Mouse (Mus musculus) embryo, embryonic 9.5 days (tissue): ENCODE data around the gene Slc8b1.

Experiments used
- DNase-seq: peaks from one replicate; pipeline ENCODE4 v3.0.0-alpha.2; 2017; ENCODE audit errors: extremely low spot score

Slc8b1 gene

GRCm38 (mm10) chr5:120527296-120527964, 16.5 kb downstream of the Slc8b1 start:
- no peak for DNase-seq

- no peak for DNase-seq
These were observed 20.7 kb downstream of the Slc8b1 start for GRCm38 (mm10) chr5:120531631-120532030.

GRCm38 (mm10) chr5:120534071-120534685, 23.2 kb downstream of the Slc8b1 start:
- no peak for DNase-seq

GRCm38 (mm10) chr5:120534686-120535075, 23.7 kb downstream of the Slc8b1 start:
- no peak for DNase-seq

- no peak for DNase-seq
These were observed 25.1 kb downstream of the Slc8b1 start for GRCm38 (mm10) chr5:120536046-120536445.

GRCm38 (mm10) chr5:120536632-120537031, 25.7 kb downstream of the Slc8b1 start:
- no peak for DNase-seq

- no peak for DNase-seq
These were observed 37.4 kb downstream of the Slc8b1 start for GRCm38 (mm10) chr5:120548236-120548850.

- no peak for DNase-seq
These were observed 39.2 kb downstream of the Slc8b1 start for GRCm38 (mm10) chr5:120550137-120550536.

GRCm38 (mm10) chr5:120550673-120551072, 39.7 kb downstream of the Slc8b1 start:
- no peak for DNase-seq

GRCm38 (mm10) chr5:120555871-120556270, 44.9 kb downstream of the Slc8b1 start:
- DNase-seq = no peak

- no peak for DNase-seq
These were observed 47.1 kb downstream of the Slc8b1 start for GRCm38 (mm10) chr5:120558041-120558440.

- DNase-seq = no peak
These were observed 47.8 kb downstream of the Slc8b1 start for GRCm38 (mm10) chr5:120558762-120559161.

- no peak for DNase-seq
These were observed 49.2 kb downstream of the Slc8b1 start for GRCm38 (mm10) chr5:120560129-120560615.

GRCm38 (mm10) chr5:120560616-120561311, 49.8 kb downstream of the Slc8b1 start:
- peak; percentile 66 for DNase-seq

GRCm38 (mm10) chr5:120562956-120563913, 52.3 kb downstream of the Slc8b1 start:
- peak; percentile 61 for DNase-seq

GRCm38 (mm10) chr5:120563914-120564311, 52.9 kb downstream of the Slc8b1 start:
- no peak for DNase-seq

- no peak for DNase-seq
These were observed 54.4 kb downstream of the Slc8b1 start for GRCm38 (mm10) chr5:120565171-120565905.

GRCm38 (mm10) chr5:120566101-120566500, 55.1 kb downstream of the Slc8b1 start:
- no peak for DNase-seq

- DNase-seq = no peak
These were observed 55.8 kb downstream of the Slc8b1 start for GRCm38 (mm10) chr5:120566681-120567252.

- peak; percentile 67 for DNase-seq
These were observed 56.3 kb downstream of the Slc8b1 start for GRCm38 (mm10) chr5:120567253-120567701.
